In genomic region chr13:82361379-82361778, GRCm38 (mm10) we compare ENCODE assay signal across 22 mouse cellular contexts.
DNase-seq lines count a peak whose midpoint lies in the region; ATAC-seq and TF ChIP-seq lines count a peak whose summit lies in the region.
"Had no signal": no experiment of that assay in that cellular context is flagged by ENCODE, and none has a peak within 500 bp of the region (broad histone marks: within the 10 kb centered on the region; RNA-seq: fewer than 3 reads in every experiment).

No protein-coding gene starts in this region.

- no peaks in the 10 kb centered on the region for H3K36me3 ChIP-seq in C2C12 (ENCODE audit: control insufficient read depth, insufficient read depth)
- no peaks in the 10 kb centered on the region for H3K36me3 ChIP-seq in intestine, embryonic 16.5 days (ENCODE audit: control insufficient read depth, insufficient read depth, low read length)
- H3K36me3 ChIP-seq: embryonic facial prominence, embryonic 10.5 days; embryonic facial prominence, embryonic 12.5 days; forebrain, embryonic 10.5 days; forebrain, embryonic 12.5 days had no signal

- no peak overlapping the region for H3K9ac ChIP-seq in intestine, embryonic 16.5 days (ENCODE audit: low read depth, low read length)
- H3K9ac ChIP-seq: embryonic facial prominence, embryonic 12.5 days; forebrain, embryonic 12.5 days had no signal

- ATAC-seq in intestine, embryonic 16.5 days = no peak
- ATAC-seq: activated CD4-positive, CD25-positive, alpha-beta regulatory T cell, adult 4 months; forebrain, embryonic 14.5 days; forebrain, embryonic 16.5 days; Patski had no signal

- H3K4me1 ChIP-seq in intestine, embryonic 16.5 days (ENCODE audit: control insufficient read depth, insufficient read depth, low read length) = no peaks in the 10 kb centered on the region
- H3K4me1 ChIP-seq: embryonic facial prominence, embryonic 10.5 days; embryonic facial prominence, embryonic 12.5 days; forebrain, embryonic 12.5 days had no signal

- no peak for TF ChIP-seq CTCF in C2C12 (IDR thresholded peaks at IDR 0.05; ENCODE audit: control insufficient read depth, insufficient read depth, insufficient read length)

- no peak overlapping the region for H3ac ChIP-seq in C2C12 (ENCODE audit: control insufficient read depth, insufficient read length, low read depth)

- no peak overlapping the region for H3K4me3 ChIP-seq in C2C12 (ENCODE audit: insufficient read depth, poor library complexity, severe bottlenecking)
- H3K4me3 ChIP-seq in intestine, embryonic 16.5 days (ENCODE audit: low read length) = no peak overlapping the region
- H3K4me3 ChIP-seq: embryonic facial prominence, embryonic 10.5 days; embryonic facial prominence, embryonic 12.5 days; forebrain, embryonic 10.5 days; forebrain, embryonic 12.5 days had no signal

- H3K9me3 ChIP-seq in intestine, embryonic 16.5 days (ENCODE audit: control insufficient read depth, low read length) = no peaks in the 10 kb centered on the region
- H3K9me3 ChIP-seq: embryonic facial prominence, embryonic 10.5 days; embryonic facial prominence, embryonic 12.5 days; forebrain, embryonic 10.5 days; forebrain, embryonic 12.5 days had no signal

- DNase-seq in 3134 (ENCODE audit: extremely low read depth, insufficient read length, low spot score) = peak; percentile 11
- peak; percentile 8 for DNase-seq in fibroblast of lung, adult 2 months (ENCODE audit: low read depth)
- DNase-seq in adrenal gland, postnatal 10 days = no peak
- DNase-seq in cerebellum, adult 9-10 months = no peak
- DNase-seq: adrenal gland, adult 8-10 months; adrenal gland, postnatal 25 days; B cell, adult 2 months; cerebellum, adult 11 months; cerebellum, adult 18-20 months; cerebellum, adult 8-10 months; cerebellum, postnatal 10 days; cerebellum, postnatal 25 days had no signal

- H3K27me3 ChIP-seq in C2C12 (ENCODE audit: control insufficient read depth, insufficient read depth, insufficient read length) = no peaks in the 10 kb centered on the region
- H3K27me3 ChIP-seq in intestine, embryonic 16.5 days (replicated peaks; ENCODE audit: control insufficient read depth, insufficient read depth, low read length) = no peaks in the 10 kb centered on the region
- H3K27me3 ChIP-seq: embryonic facial prominence, embryonic 12.5 days; forebrain, embryonic 12.5 days; Patski had no signal

- no peak overlapping the region for H3K27ac ChIP-seq in intestine, embryonic 16.5 days (ENCODE audit: low read length)
- H3K27ac ChIP-seq: embryonic facial prominence, embryonic 10.5 days; embryonic facial prominence, embryonic 12.5 days; forebrain, embryonic 10.5 days; forebrain, embryonic 12.5 days had no signal

- H3K79me2 ChIP-seq in C2C12 (ENCODE audit: control insufficient read depth, insufficient read depth) = no peaks in the 10 kb centered on the region

- H3K4me2 ChIP-seq in intestine, embryonic 16.5 days (ENCODE audit: low read depth, low read length) = no peak overlapping the region
- H3K4me2 ChIP-seq: embryonic facial prominence, embryonic 12.5 days; forebrain, embryonic 12.5 days had no signal

- WGBS in intestine, embryonic 16.5 days = 73% methylated on average over 4 of the region's 4 CpGs

- H3K79me3 ChIP-seq in C2C12 (ENCODE audit: low read depth) = no peaks in the 10 kb centered on the region

TF ChIP-seq in C2C12, 6 proteins besides CTCF, POLR2A, EP300 and RAD21:
- peak; percentile 70 for TF ChIP-seq FOSL1 (IDR thresholded peaks at IDR 0.05; ENCODE audit: insufficient read depth, low read length, poor library complexity, severe bottlenecking)
- TF ChIP-seq MYOG (IDR thresholded peaks at IDR 0.05; ENCODE audit: control insufficient read depth, extremely low read depth, insufficient read length) = no peak

Comparison
In these comparisons a context has a peak if more than half of its experiments do, and no peak if none do; other contexts are left out.
1. DNase-seq: peak in 3134 (single experiment) and fibroblast of lung, adult 2 months (single experiment); none in adrenal gland, postnatal 10 days (single experiment) and cerebellum, adult 9-10 months (single experiment).